Mouse (Mus musculus) retina, adult 2 months (tissue): ENCODE results near the gene Palld.

Experiments used
- DNase-seq: peaks from one replicate; pipeline ENCODE4 v3.0.0-alpha.2; 2012; ENCODE audit warnings: low read depth, low spot score

Palld gene

DNA sequence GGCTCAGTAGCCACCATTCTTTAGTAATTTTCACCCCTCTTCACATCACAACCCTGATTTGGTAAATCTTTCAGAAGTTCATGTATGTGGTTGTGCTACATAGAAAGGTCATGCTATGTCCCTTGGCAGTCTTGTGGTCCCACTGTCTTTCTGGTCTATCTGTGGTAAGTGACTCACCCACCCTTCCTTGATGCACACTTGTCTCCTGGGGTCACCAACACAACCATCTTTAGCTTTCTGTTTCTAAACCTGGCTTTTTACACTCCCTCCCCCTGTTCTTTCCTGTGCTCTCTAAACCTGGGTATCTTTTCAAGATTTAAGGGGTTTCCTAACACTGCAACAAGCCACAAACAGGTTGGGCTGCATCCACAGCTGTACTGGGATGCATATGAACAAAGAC, 345.5 kb downstream of the Palld start:
- DNase-seq, result no peak

DNA sequence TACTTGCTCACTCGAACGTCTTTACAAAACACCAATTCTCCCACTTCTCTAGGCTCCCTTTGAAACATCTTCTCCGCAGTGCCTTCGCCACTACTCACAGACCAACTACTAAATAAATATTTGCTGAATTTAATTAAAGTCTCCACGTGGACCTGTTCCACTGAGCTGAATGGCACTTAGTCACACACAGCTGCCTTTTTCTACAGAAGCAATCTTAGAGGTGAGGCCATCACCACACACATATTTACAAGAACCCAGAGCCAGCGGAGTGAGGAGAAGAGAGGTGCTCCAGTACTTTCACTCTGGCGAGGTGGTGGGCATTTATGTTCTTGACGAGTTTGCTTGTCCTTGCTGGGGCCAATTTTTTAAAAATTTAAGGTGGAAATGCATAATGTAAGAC, 346.3 kb downstream of the Palld start:
- no peak for DNase-seq

DNA sequence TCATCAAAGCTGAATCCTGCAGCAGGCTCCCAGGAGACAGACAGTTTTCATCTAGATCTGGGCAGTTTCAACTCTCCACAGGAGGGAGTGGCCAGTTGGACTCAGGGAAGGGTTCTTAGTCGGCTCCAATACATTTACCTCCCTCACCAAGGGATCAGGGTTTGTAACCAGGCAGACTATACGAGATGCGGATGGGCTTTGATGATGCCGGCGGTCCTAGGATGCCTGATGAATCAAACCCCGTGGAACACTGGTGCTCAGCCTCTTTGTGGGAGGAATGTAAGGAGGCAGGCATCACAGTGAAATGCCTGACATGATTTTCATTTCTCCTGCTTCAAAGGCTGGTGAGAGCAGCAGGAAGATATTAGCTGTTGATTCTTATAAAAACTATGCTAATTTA, 347.1 kb downstream of the Palld start:
- no peak for DNase-seq

DNA sequence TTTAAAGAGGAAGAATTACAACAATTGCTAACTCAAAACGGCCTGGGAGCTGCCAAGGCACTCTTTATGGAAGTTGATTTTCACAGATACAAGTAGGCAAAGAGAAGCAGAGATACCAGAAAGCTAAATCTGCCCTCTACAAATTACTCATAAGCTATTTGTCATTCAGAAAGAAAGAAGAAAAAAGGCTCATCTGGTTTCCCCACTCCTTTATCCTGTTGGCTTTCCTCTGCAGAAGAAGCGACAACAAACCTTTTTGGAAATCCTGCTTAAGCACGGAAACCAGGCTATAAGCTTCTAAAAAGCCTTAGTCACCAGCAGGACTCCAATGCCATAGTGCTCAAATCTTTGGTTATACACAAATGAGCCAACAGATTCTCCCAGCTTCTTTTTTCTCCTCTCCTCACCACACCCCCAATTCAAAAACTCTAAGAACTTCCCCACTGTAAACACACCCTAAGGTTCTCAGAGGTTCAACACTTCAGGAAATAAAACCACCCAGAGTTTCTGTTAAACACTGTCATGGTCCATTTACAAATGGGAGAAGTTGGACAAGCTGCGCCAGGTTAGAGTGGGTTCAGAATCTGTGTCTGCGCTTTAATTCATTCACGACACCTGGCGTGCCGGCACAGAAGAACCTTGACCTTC, 349.6 kb downstream of the Palld start:
- DNase-seq, result no peak

DNA sequence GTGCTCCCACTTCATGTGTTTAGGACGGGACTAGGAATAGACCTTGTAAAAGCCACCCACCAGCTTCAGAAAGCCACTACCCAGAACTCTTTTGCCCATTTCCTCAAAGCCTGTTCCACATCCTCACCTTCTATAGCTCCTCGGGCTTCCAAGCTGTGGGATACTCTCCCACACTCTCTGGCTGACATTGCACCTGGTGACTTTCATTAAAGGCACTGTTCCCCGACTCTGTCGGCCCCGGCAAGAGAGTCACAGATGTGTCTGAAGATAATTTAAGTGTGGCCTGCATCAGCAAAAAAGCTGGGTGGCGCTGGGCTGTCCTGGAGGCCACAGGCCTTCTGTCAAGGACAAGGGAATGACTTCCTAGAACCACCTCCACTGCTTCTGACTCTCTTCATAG, 350.3 kb downstream of the Palld start:
- no peak for DNase-seq

DNA sequence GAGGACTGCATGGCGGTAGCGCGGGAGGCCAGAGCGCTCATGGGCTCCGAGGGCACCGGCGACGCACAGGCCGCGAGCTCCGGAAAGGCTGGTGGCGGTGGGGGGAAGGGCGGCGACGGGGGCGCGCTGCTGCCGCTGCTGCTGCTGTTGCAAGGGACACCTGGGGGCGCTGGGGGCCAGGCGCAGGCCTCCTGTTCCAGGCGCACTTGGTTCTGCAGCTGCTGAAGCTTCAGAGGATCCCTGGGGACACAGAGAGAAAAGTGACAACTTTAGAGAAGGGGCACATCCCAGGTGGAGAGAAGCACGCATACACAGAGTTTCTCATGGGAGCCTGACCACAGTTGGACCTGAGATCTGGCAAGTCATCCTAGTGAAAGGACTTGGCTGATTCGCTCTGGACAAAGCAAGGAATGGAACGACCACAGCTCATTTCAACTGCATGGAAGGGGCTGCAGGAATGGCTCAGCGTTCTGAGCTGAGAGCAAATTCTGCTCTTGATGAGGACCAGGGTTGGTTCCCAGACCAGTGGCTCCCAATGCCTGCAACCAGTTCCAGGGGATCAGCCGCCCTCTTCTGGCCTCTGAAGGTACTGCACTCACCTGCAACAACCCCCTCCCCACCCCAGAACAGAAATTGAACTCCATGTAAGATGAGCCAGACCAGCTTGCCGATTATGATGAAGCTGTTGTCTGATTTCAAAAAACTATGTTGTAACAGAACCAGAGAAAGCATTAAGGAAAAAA, 352.3 kb downstream of the Palld start:
- DNase-seq, result no peak

DNA sequence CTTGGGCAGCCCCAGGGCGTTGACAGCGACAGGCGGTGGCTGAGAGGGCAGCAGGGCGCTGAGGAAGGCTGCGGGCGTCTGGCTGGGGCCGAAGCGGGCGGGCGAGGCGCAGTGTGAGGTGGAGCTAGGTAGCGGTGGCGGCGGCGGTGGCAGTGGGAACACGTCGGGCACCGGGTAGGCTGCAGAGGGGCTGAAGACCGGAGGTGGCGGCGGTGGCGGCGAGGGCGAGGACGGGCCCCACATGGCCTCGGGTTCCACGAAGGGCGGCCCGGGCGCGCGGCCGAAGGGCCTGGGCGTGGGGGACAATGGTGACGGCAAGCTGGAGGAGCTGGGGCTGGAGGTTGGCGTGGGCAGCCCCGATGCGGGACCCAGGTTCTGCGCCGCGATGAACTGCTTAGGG, 352.9 kb downstream of the Palld start:
- DNase-seq, result no peak

DNA sequence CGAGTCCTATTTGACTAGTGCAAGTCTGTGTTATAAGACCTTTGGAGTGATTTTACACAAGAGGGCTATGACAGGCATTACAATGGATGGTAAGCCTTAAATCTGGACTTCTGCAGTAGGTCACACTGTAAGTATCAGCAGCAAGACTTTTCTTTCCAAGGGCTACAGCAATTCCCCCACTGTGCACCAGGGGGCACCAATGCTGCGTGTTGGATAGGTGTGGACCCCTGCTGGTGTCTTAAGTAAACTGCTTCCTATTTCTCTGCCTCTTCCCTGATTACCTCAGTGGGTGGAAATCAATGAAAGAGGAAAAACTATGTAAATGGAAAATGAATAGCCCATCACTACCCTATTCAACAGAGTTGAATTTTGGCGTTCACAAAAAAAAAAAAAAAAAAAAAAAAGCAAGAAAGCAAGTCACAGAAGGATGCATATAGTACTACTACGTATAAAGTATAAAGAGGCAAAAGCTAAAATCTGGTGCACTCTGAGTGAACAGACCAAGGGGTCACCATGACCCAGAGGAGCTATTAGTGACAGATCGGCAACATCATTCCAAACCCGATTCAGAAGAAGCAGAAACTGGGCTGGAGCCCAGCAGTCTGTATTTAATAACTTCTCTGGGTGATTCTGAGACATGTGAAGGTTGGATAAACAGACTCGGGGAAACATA, 362.5 kb downstream of the Palld start:
- peak; percentile 67 for DNase-seq

DNA sequence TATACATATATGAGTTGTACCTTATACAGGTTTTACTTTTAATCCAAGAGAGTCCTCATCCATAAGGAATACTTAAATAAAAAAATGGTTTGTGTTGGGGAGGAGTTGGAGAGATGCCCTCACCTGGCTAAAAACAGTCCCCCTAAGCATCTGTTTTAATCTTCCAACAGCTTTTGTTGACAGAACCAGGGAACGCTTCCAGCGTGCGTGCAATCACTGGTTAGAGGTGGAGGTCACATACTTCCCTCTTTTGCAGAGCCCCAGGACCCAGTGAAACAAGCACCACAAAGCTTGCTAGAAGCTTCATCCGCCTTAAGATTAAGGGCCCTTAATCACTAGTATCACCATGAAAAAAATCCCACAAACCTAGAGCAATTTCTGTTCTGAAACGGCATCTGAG, 365.0 kb downstream of the Palld start:
- no peak for DNase-seq

DNA sequence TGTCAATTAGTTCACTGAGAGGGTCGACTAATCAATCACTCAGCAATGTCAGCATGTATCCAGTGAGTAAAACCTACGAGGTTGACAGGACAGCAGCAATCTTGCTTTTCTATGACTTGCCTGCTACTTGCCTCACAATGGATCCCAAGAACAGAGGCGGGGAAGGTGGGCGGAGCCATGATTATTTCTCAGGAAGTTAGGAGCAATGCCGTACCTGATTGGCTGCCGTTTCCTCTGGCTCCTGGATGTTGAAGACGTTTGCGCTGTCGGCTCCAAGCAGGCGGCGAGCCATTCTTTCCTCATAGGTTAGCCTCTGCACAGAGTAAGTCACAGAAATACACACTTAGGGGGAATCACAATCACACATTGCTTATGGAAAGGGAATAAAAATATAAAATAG, 367.0 kb downstream of the Palld start:
- no peak for DNase-seq

DNA sequence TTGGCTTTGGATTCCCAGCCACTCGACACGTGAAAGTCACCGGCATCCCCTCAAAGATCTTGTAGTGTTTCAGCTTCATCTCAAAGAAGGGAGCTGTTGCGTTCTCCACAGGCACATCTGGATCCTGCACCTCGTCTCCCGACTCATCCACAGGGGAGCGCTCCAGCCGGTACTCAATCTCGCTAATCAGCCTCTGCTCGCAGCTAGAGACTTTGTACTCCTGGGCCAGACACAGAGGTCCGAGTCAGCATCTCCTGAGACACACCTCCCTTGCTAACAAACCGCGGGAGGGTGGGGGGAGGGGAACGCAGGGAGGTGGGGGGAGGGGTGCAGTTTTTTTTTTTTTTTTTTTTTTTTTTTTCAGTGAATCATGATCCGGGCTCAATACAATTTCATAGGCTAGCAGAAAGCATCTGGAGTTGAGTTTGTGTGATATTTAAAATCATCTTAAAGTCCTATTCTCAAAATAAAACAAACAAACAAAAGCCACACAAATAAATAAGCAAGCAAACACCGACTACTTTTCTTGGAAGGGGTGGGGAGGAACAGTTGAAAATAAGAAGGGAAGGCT, 369.0 kb downstream of the Palld start:
- no peak for DNase-seq

DNA sequence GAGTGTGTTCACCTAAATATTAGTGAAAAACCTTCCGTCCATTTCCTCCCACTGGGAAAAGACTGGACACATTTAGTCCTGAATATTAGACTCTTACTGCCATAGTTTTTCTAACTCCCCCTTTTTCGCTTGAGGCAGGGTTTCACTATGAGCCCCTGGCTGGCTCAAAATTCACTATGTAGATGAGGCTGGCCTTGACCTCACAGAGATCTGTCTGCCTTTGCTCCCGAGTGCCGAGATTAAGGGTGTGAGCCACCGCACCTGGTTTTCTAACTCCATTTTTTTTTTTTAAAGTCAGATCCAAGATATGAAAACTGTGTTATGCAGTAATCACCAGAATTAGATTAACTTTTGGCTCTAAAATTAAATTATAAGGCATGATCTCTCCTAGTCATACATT, 369.7 kb downstream of the Palld start:
- DNase-seq, result no peak

DNA sequence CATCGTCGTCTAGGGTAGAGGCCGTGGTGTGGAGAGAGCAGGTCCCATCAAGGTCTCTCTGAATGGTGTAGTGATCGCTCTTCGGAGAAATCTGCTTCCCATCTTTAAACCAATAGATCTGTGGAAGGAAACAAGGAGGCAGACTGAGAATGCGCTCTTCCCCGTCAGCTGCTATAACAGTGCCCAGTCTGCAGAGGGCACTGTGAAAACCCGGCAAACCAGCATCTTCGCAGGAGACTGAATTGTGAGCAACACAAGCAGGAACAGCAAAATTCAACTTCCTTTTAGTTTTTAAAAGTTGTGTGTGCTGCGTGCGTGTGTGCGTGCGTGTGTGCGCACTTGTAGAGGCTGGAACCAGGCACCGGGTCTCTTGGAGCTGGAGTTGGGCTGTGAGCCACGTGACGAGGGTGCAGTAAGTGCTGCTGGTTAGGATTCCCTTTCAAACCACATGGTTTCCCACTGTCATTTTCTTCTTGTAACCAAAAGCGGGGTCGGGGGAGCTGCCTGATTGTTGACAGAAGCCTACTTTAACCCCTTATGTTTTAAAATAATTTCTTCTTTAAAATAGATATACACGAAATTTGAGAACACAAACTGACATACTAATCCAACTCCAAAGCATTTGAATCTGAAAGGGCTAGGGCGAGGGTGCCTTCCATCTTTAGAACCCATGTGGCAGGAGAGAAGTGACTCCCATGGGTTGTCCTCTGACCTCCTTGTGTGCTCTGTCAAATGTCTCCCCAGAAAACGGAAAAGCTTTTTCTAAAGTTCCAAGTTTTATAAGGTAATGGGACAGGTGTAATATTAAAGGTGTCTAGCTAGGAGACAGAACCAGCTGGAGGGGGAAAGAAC, 370.3 kb downstream of the Palld start:
- no peak for DNase-seq

DNA sequence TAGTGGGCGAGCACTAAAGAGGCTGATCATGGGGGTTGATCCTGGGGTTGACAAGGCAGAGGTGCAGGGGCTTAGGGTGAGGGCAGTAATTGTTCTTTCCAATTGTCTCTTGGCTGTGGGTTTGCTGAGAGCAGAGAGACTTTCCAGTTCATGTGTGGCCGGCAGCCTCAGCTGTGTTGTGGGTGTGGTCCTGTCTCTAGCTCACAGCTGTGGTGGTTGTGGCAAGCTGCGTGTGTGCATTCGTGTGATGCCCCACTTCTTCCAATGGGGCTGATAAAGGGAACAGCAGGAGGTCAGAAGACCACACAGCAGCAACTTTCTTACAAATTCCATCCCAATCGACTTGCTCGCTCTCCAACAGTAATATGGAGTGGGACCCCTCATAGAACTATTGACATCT, 373.8 kb downstream of the Palld start:
- no peak for DNase-seq

DNA sequence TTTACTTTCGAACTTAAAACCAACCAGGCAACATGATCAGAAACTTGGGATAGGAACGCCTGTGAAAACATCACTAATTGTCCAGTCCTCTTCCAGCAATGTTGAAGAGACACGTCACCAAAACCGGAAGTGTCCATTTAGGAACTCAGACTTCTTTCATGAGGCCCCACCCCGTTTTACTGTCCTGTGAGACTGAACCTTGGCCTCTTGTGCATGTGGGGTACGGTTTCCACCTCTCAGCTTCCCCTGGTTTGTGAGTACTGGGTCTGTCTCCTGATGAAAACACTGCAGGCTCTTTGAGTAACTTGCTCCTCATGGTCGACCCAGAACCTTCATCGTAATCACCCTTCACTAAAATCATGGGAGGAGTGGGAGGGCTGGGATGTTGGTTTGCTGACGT, 374.3 kb downstream of the Palld start:
- no peak for DNase-seq

DNA sequence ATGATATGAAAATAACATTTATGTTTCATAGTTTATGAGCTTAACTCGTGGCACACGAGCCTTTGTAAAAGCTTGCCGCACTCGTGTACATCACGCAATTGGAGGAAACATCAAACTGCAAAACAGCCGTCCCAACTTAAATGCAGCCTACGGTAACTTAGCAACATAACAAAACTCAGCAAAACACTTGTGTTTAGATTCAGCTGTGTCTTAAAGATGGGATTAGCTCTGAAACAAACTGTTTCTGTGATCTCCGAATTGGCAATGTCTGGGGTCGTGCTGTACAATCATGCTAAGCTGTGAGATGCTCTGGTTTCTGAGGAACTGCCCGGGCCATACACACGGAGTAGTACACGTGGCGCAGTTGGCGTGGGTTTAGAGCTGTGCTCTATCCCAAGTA, 375.5 kb downstream of the Palld start:
- DNase-seq, result no peak

DNA sequence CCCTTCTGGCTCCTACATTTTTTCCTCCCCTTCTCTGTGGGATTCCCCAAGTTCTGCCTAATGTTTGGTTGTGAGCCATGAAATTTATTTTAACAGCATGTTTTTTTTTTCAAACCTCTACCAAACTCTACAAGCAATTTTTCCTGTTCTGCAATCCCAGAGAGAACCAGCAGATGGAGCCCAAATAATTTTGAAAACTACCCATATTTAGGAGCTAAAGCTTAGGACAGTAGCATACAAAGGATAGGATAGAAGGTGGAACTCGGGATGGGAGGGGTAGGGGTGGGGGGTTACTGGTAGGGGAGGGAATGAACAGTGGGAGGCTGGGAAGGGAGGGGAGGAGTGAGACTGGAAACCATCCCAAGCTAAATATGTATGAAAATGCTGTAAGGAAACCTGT, 380.4 kb downstream of the Palld start:
- no peak for DNase-seq

DNA sequence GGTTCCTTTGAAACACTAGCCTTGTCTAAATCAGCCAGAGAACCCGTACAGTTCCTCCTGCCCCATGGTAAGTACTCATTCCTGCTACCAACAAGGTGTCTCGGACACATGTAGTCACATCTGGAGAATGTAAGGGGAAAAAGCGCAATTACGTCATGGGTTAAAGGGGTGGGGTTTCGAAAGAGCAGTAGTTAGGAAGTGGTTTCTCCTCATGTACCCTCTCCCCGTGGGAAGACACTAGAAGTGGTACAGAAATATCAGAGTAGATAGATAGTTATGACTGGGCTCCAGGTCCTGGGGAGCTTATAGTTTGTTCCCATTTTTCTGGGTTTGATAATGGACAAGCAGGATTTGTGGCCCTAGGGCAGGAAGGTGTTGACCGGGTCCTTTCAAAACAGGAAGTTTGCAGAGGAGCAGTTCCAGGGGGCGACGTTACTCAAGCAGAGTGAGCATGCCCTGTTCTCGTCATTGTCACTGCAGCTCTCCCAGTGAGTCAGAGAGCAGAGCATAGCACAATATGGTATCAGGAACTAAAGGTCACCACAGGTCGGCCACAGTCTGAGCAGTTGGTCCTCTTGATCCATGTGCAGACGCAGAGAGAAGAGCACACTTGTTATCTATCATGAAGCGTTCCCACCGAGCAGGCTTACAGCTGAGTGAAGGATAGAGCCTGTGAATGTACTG, 384.8 kb downstream of the Palld start:
- no peak for DNase-seq

DNA sequence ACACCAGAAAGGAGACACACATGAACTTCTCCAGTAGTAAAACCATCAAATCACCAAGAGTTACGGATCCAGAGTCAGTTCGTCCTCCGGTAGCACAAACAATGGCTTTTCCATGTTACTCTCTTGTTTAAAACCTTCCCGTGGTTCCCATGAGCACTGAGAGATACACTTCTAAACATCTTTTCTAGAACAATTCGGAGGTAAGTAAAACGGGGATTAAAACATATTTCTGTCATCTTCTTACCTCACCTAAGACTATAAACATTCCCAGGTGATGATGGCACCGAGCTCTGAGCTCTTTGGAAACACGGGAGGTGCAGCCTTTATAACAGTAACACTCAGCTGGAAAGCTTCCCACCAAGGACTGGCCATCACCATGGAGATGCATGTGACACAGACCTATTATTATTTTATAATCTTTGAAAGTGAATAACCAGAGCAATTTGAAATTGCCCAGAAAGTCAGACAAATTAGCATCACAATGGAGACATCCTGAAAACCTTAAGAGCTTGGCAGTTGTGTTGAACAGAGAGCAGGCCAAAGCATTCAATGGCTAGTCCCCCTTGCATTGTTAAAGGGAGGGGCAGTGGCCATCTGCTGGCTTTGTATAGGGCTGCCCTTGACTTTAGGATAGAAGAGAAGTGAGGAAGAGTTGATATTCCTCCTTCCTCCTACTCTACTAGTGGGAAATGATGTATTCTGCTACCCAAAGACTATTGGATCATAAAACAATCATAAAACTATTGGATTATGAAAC, 385.6 kb downstream of the Palld start:
- no peak for DNase-seq

DNA sequence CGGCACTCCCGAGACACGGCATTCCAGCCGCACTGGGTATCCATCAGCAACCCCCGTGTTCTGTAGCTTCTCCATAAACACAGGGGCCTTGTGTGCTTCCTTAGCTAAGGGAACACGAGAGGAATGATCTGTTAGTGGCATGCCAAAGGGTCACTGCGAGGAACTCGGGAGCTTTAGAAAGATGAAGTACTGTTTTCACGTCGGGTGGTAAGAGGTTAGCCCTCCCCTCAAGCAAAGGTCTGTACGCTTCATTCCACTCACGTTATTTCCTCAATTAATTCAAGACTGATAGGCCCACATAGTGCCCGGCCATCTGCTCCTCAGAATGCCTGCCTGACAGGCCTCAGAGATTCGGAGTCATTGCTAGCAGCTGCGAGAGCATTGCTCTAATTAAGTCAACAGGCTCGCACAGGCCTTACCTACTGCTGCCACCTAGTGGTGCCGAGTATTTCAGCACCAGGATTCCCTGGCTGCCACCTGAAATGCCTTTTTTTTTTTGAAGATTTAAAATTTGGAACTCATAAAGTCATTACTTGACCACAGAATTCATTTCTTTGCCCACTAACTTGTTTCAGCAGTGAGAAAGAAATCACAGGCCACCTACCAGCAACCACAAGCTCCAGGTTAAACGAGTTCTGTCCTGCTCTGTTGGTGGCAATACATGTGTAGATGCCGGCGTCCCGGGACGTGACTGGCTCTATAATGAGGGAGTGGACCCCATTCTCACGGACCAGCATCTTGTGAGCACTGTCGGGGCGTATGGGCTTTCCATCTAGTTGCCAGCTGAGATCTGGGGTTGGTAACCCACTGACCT, 386.4 kb downstream of the Palld start:
- peak; percentile 61 for DNase-seq
